Mouse (Mus musculus) neural tube, embryonic 10.5 days (tissue): ENCODE results near the gene Tmem151b.

Experiments used
- DNase-seq: peaks from one replicate; pipeline ENCODE4 v3.0.0-alpha.2; 2017; ENCODE audit warnings: low spot score; ENCODE audit errors: extremely low spot score

Gene Tmem151b

GRCm38 (mm10) chr17:45545278-45545961 lies 4.1 kb downstream of the Tmem151b start:
- DNase-seq: peak; percentile 56

GRCm38 (mm10) chr17:45544873-45545277 lies 4.6 kb downstream of the Tmem151b start:
- no peak for DNase-seq

GRCm38 (mm10) chr17:45544001-45544872 lies 5.2 kb downstream of the Tmem151b start:
- peak; percentile 58 for DNase-seq

- DNase-seq: no peak
Measured at GRCm38 (mm10) chr17:45543115-45543514, 6.4 kb downstream of the Tmem151b start.

- no peak for DNase-seq
Measured at GRCm38 (mm10) chr17:45542705-45543104, 6.8 kb downstream of the Tmem151b start.

- no peak for DNase-seq
Measured at GRCm38 (mm10) chr17:45542129-45542528, 7.3 kb downstream of the Tmem151b start.

- no peak for DNase-seq
Measured at GRCm38 (mm10) chr17:45539664-45540063, 9.8 kb downstream of the Tmem151b start.

GRCm38 (mm10) chr17:45538394-45538793 lies 11.1 kb downstream of the Tmem151b start:
- DNase-seq: no peak

- DNase-seq: peak; percentile 43
Measured at GRCm38 (mm10) chr17:45536264-45536663, 13.2 kb downstream of the Tmem151b start.

- no peak for DNase-seq
Measured at GRCm38 (mm10) chr17:45532896-45533295, 16.6 kb downstream of the Tmem151b start.

- DNase-seq: no peak
Measured at GRCm38 (mm10) chr17:45530346-45530782, 19.1 kb downstream of the Tmem151b start.

- DNase-seq: no peak
Measured at GRCm38 (mm10) chr17:45526571-45526970, 22.9 kb downstream of the Tmem151b start.

GRCm38 (mm10) chr17:45524961-45525360 lies 24.5 kb downstream of the Tmem151b start:
- no peak for DNase-seq

GRCm38 (mm10) chr17:45523263-45523662 lies 26.2 kb downstream of the Tmem151b start, which contains the start of gene Tcte1:
Tcte1 (plus strand) TSS chr17:45523434.
- DNase-seq: peak; percentile 65

- no peak for DNase-seq
Measured at GRCm38 (mm10) chr17:45520136-45520535, 29.3 kb downstream of the Tmem151b start.

GRCm38 (mm10) chr17:45518766-45519475 lies 30.6 kb downstream of the Tmem151b start:
- DNase-seq: no peak

- DNase-seq: no peak
Measured at GRCm38 (mm10) chr17:45517549-45518215, 31.8 kb downstream of the Tmem151b start.

- DNase-seq: no peak
Measured at GRCm38 (mm10) chr17:45517135-45517534, 32.3 kb downstream of the Tmem151b start.

- peak; percentile 80 for DNase-seq
Measured at GRCm38 (mm10) chr17:45516488-45516887, 33.0 kb downstream of the Tmem151b start.

- DNase-seq: no peak
Measured at GRCm38 (mm10) chr17:45515806-45516205, 33.7 kb downstream of the Tmem151b start.

GRCm38 (mm10) chr17:45515204-45515726 lies 34.2 kb downstream of the Tmem151b start:
- no peak for DNase-seq
